Mouse (Mus musculus): ENCODE data around the gene Cyct.

DNA sequence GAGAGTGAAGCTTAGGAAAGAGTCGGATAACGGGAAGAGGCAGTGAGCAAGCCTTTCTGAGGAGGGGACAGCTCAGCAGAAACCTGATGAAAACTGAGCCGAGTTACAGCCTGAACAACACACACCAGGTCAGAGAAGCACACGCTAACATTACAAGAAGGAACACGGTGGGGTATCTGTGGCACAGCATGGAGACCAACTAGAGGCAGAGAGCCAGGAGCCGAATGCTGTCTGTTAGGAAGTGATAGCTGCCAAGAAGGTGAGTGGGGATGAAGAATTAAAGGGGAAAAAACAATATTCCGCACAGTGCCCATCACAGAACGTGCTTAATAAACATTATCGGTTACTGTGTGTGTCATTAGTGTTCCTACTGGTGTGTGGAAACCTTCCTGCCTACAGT is 18.1 kb downstream of the Cyct start:
- TF ChIP-seq EP300 (IDR thresholded peaks at IDR 0.05; ENCODE audit: insufficient read depth, low read depth, low read length) (no peak), CTCF (IDR thresholded peaks at IDR 0.05; ENCODE audit: low read depth, low read length) (no peak), POLR2A (IDR thresholded peaks at IDR 0.05; ENCODE audit: insufficient read depth, low read length) (no peak)
